Mouse (Mus musculus): ENCODE results near the gene Gm28042. TPM values are rescaled to one million over a fixed set of nuclear protein-coding genes. Genes with fewer than 3 reads are reported as not detected.
A peak's percentile ranks its signal among the peaks of the same experiment; 100 is the strongest.

The Gm28042 gene
- total RNA-seq (2021): 0.85 and 1.2 TPM in 2 replicates
- long read RNA-seq, experiment 1, partial matches to known transcripts: 2 of 9 reads
- long read RNA-seq, experiment 1, other reads (novel, unspliced or antisense): 7 of 9 reads
- long read RNA-seq, experiment 2, partial matches to known transcripts: 1 of 5 reads
- long read RNA-seq, experiment 2, other reads (novel, unspliced or antisense): 4 of 5 reads

GRCm38 (mm10) chr2:120026984-120027949 is at the start of gene Gm28042, which contains the start of gene Jmjd7:
Gene Gm28042 (plus strand): TSS chr2:120027493.
Gene Jmjd7 (plus strand): TSS chr2:120027483.
- DNase-seq: peak; percentile 98

GRCm38 (mm10) chr2:119980343-119980986 is 46.8 kb upstream of the Gm28042 start:
- DNase-seq: no peak

- DNase-seq: no peak
These were observed 45.7 kb upstream of the Gm28042 start for GRCm38 (mm10) chr2:119981631-119982030.

- no peak for DNase-seq
These were observed 41.4 kb upstream of the Gm28042 start for GRCm38 (mm10) chr2:119985871-119986270.

- no peak for DNase-seq
These were observed 40.9 kb upstream of the Gm28042 start for GRCm38 (mm10) chr2:119986369-119986768.

- DNase-seq: no peak
These were observed 39.9 kb upstream of the Gm28042 start for GRCm38 (mm10) chr2:119987441-119987840.

GRCm38 (mm10) chr2:119988952-119989351 is 38.3 kb upstream of the Gm28042 start:
- no peak for DNase-seq

GRCm38 (mm10) chr2:119990881-119991280 is 36.4 kb upstream of the Gm28042 start:
- no peak for DNase-seq

GRCm38 (mm10) chr2:119992349-119992748 is 34.9 kb upstream of the Gm28042 start:
- no peak for DNase-seq

- DNase-seq: no peak
These were observed 33.8 kb upstream of the Gm28042 start for GRCm38 (mm10) chr2:119993515-119993914.

- DNase-seq: no peak
These were observed 32.5 kb upstream of the Gm28042 start for GRCm38 (mm10) chr2:119994839-119995238.

GRCm38 (mm10) chr2:119995391-119996281 is 31.7 kb upstream of the Gm28042 start:
- DNase-seq: no peak

GRCm38 (mm10) chr2:119997354-119997753 is 29.9 kb upstream of the Gm28042 start:
- DNase-seq: no peak

GRCm38 (mm10) chr2:119999731-120000130 is 27.6 kb upstream of the Gm28042 start:
- DNase-seq: no peak

- peak; percentile 28 for DNase-seq
These were observed 26.3 kb upstream of the Gm28042 start for GRCm38 (mm10) chr2:120000882-120001584.

GRCm38 (mm10) chr2:120001956-120002355 is 25.3 kb upstream of the Gm28042 start:
- DNase-seq: no peak

GRCm38 (mm10) chr2:120003970-120004369 is 23.3 kb upstream of the Gm28042 start:
- DNase-seq: no peak

- peak; percentile 39 for DNase-seq
These were observed 20.6 kb upstream of the Gm28042 start for GRCm38 (mm10) chr2:120006696-120007095.

- peak; percentile 68 for DNase-seq
These were observed 19.5 kb upstream of the Gm28042 start for GRCm38 (mm10) chr2:120007680-120008210.

- no peak for DNase-seq
These were observed 18.6 kb upstream of the Gm28042 start for GRCm38 (mm10) chr2:120008672-120009071.
